Mouse (Mus musculus) ovary, adult 18-20 months (tissue): ENCODE data around the gene Mab21l3.
"Not testable (repeated sequence)": the region's sequence is repeated elsewhere in the genome, so short reads cannot be mapped to it uniquely, and the experiment has no call there.

Experiments used
- DNase-seq: peaks from one replicate; pipeline ENCODE4 v3.0.0; 2022; ENCODE audit warnings: low spot score, mixed read lengths

Gene Mab21l3

DNA sequence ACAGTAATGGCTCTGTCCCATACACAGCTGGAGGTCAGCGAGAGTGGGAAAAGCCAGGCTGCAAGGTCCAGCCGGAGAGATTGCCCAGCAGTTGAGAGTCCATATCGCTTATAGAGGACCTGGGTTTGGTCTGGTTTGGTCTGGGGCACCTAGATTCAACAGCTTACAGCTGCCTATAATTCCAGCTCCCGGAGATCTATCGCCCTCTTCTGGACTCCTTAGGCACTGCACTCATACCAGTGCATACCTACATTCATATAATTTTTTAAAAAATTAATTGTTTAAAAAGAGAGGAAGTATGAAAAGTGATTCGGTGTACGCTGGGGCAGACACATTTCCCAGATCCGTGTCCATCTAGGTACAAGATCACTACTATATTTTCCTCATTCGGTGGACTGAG, 9.4 kb downstream of the Mab21l3 start:
- DNase-seq = no peak

DNA sequence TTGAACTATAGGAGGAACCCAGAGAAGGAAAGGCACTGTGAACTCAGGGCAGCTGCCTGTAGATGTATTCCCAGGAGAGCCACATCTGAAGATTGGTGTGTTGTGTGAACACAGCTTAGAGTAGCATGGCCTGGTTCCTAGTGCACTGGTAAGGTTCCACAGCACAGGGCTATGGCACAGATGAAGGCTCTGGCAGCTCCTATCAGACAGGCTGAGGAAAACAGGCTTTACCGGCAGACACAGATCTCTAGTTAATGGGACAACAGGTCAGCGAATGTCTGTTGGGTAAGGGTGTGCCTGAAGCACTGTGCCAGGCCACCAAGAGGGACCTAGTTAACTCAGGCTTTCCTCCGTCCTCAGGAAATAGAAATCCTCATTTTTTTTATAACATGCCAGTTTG, 11.8 kb downstream of the Mab21l3 start:
- no peak for DNase-seq

DNA sequence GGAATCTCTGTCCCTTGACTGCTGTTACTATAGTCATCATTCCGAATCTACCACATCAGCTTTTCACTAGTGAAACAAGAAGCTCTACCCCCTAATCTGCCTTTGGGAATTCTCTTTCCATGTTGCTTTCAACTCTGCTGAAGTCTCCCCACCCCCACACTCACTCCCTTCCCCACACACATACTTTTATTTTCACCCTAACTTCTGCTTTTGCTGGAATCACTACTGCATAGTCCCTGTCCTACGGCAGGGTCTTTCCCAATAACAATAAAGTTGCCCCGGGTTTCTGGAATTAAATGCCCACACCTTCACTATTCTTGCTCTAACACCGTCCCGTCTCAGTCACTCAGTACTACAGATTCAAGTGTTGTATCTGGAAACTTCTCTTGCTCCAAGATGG, 12.2 kb downstream of the Mab21l3 start:
- DNase-seq = no peak

DNA sequence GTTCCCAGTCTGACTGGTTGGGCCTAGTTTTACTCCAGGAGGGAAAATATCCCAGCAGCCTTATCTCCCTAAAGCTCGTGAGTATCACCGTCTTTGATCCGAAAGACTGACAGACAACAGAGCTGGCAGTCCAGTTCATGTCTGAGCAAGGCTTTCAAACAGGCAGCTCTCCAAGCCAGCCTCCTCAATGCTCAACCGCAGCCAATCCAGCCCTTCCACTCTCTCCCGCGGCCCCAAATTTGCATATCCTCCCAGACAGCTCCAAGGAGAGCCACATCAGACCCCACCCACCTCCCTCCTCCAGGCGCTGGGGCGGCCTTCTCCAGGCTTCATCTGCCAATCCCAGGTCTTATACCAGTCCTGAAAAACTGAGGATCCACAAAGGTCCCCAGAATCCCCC, 12.7 kb downstream of the Mab21l3 start:
- DNase-seq = peak; percentile 82

DNA sequence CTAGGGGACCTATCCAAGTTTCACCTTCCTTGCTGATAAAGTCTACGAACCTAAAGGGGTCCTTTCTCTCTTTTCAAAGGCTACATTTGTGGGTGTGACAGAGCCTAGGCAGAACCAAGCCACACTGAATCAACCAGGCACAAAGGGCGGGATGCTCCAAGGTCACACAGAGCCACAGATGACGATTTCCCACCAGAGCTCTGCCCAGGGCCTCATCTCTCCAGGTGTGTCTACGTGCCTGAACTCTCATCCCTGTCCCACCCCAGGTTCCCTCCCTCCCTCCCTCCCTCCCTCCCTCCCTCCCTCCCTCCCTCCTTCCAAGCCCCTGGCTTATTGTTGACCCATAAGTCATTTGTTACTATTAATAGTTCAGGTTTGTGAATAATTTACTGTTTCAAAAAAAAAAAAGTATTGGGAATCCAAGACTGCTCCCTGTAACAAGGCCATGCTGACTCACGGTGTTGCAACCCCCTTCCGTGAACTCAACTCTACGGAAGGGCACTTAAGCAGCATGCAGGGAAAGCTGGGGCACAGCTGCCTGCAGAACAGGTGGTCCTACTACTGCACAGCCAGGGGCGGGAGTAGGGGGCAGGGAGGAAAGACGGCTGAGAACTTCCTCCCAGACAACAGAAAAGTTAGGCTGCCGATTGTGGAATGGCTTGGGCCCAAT, 17.4 kb downstream of the Mab21l3 start:
- DNase-seq = no peak

DNA sequence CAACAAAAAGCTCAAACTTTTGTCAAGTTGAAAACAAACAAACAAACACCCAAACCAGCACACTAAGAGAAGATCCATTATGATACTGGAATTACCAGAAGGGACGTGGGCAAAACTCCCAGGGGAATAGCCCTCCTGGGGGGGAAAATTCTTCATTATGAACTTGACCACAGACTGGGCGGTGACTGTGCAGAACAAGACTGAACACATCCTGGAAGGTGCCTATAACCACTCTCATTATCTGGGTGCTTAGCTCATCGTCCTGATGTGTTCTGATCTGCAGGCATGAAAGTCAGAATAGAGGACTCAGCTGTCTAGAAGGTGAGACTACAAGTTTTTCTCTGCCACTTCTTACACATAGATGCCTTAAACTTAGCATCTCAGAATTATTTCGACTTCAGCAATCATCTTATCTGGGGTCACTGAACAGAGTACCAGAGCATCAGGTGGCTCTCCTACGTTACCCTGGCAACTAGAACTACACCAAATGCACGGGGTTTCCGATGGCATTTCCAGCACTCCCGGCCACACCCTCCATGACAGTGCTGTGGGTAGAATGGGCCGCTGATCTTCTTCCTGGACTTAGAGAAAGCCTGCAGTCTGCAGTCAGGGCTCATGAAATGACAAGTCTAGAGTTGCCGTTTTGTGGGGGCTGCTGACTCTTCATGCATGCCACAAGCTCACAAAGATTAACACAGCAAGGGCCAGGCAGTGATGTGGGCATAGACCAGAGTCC, 18.7 kb downstream of the Mab21l3 start:
- DNase-seq = no peak

DNA sequence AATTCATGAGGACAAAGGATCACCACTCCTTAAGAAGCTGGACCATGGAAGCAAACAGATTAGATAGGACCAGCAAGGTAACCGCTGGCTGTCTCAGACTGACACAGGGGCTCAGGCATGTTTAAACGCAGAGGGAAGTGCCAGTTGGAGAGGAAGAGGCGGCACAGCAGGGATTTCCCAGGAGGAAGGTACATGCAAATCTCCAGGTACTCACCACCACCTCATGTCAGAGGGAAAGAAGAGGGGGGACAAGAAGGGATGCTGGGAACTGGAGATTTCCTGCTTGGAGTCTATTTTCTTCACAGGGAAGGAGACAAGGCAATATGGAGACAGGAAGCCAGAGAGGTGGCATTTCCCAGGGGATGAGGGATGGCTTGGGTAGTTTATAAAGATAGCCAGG, 20.2 kb downstream of the Mab21l3 start:
- DNase-seq = no peak

DNA sequence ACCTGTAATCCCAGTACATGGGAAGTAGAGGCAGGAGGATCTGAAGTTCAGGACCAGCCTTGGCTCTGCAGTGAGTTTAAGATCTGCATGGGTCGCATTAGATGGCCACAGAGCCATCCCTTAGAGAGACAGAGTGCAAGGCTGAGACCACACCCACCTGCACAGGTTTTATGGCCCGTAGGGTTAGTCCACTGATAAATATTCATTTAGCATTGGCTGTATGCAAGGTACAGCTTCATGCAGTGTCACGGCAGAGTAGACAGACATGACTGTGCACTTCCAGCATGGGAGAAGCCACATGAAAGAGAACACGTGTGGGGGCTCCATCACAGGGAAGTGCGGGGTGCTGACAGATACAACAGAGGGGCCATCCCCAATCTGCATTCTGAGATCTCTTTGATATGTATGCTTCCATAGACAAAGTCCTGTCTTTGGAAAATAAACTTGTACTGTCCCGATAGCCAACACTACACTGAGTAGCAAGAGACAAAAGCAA, 21.5 kb downstream of the Mab21l3 start:
- no peak for DNase-seq

DNA sequence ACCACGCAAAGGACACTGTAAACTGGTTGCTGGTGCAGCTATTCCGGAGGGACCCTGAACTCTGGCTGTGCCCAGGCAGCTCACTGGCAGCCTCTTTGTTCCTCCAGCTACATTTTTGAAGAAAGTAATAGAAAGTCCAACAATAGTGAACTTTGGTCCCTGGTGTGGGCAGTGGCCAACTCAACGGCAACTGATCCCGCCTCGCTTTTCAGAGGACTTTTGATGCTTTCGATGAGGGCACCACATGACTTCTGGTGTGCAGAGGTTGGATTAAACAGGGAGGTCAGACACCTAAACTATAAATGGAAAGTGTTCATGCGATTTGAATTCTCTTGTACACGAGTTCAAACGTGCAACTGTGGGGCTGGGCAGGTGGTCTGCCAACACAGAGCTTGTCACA, 24.4 kb downstream of the Mab21l3 start:
- DNase-seq = no peak

DNA sequence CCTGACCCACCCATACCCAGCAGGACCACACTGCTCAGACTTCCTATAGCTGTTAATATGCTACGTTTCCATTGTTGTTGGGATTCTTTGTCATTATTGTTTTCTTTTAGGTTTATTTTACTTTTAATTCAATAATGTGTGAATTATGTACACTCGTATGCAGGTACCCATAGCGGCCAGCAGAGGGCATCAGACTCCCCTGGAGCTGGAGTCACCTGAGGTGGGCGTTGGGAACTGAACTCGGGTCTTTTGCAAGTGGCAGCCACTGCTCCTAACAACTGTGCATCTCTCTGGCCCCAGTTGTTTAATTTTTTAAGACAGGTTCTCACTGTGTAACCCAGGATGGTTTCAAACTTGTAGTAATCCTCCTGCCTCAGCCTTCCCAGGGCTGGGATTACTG, 26.7 kb downstream of the Mab21l3 start:
- DNase-seq = no peak

DNA sequence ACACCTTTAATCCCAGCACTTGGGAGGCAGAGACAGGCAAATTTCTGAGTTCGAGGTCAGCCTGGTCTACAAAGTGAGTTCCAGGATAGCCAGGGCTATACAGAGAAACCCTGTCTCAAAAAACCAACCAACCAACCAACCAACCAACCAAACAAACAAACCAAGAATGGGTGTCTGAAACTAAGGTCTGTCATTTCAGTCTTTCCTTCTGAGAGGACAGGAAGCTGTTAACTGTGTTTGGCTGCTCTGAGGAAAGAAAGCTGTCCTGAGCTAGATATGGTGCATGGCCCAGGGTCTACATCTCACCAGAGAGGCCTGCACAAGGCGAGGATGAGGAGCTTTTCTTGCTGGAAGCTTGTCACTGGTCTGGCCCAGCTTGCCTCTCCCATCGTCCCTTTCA, 28.1 kb downstream of the Mab21l3 start:
- DNase-seq = not testable (repeated sequence)

DNA sequence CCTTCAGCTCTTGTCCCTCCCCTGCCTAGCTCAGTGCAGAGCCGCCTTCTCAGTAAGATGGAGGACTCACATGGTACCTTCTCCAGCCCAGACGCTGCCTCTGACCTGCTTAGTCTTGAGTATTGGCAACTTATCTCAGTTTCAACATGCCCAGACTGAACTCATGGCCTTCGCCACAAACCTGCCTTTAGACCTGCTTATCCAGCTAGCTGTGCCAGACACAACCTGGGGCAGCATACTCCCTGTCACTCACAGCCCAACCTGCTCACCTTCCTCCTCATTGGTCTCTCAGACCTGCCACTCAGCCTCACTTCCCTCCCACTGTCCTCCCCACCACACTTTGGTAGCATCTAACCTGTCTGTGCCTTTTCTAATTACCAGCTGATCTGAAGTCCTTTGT, 32.8 kb downstream of the Mab21l3 start:
- no peak for DNase-seq

DNA sequence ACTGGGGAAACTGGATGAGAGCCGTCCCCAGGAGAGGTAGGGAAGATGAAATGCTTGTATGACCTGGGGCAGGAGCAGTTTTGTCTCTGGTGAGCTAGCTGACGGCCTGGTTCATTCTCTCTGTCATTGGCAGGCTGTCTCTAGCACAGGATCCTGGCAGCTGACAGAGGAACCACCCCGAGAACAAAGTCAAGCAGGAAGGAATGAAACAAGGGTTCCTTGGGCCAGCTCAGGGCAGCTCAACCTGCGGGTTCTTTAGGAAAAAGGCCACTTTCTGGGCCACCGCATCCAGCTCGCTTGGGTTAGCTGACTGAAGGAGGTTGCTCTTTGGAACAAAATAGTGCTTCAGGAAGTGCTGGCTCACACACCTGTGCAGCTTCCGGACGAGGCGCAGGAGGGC, 34.0 kb downstream of the Mab21l3 start:
- DNase-seq = no peak

DNA sequence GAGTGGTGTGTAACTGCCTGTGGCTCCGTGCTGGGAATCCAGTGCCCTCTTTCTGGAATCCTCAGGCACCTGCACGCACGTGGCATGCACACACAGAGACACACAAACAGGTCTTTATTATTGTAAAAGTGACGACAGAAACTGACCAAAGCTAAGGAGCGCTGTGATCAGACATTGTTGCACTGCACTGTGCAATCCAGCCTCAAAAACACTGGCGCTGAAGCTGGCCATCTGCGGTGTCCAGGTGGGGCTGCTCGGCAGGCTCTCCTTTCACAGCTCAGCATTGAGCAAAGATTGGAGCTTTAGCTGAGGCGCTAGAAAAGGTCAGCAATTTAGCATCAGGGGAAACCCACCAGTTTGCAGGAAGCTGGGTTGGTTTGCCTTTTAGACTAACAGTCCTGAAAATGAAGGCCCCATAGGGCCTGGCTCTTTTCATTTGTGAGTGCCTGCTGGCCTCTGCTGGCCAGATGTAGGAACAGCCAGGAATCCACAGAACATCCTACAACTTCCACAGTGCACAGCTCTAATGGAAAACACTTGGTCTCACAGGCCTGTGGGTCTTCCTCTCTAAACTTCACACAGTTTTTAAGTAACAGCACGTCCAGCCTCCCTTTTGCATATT, 36.3 kb downstream of the Mab21l3 start:
- no peak for DNase-seq

DNA sequence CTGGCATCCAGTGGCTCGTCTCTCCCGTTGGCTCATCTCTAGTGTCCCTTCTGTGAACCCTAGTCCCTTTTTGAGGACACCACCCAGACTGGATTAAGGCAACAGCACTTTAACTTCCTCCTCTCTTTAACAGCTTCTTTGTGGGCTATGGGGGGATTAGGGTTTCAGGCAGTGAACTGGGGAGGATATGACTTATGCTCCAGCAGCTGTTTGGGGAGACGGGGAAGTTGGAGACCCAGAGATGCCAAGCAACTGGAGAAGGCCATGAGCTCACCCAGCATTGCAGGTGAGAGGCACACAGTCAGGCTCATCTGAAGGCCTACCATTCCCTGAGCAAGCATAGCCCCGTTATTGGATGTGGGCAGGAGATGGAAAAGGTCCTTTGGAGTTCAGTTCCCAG, 36.8 kb downstream of the Mab21l3 start:
- DNase-seq = no peak

DNA sequence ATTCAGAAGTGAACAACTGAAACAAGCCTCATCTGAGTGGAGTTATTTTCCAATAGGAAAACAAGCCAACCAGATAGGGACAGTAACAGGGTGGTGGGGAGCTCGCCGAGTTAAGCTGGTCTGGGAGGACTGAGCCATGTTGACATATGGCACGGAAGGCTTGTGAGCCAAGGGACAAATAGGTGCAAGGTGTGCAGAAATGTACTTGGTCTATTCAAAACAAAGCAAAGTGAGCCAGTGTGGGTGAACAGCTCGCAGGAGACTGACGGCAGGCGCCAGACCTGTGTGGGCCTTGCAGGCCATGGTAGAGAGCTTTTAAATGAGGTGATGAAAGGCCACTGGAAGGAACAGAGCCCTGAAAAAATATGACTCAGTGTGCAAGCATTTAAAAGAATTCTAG, 41.1 kb downstream of the Mab21l3 start:
- no peak for DNase-seq

DNA sequence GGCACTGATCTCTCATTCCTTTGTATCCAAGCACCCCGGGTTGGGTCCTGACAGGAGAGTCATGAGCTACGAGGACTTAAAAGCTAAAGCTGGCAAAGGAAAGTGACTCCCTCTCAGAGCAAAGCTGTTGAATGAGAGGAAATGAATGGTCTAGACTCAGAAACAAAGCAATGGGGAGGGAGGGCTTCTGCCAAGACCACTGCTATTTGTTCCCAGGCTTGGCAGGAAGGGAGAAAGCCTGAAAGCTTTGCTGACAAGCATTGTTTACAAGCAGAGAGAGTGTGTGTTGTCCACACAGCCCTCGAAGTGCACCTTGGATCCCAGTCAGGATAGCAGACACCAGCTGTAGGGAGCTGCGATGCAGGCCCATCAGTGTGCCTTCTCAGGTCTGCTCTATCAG, 41.8 kb downstream of the Mab21l3 start:
- DNase-seq = no peak

DNA sequence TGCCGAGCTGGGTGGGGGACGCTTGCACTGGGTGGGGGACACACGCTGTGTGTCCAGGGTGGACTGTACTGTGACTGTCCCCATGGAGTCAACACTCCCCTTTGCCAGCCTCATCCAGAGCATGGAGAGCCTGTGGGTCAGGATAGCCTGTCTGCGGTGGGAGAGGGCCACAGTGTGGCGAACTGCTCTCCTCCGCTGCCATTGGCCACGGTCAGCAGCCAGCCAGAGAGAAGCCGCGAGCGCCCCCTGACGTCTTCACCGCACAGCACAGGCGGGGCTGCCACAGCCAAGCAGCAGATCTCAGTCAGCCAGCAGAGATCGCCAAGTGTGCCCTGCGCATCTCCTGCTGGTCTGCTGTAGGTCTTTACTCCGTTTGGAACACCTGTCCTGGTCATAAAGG, 42.6 kb downstream of the Mab21l3 start:
- DNase-seq = peak; percentile 74

DNA sequence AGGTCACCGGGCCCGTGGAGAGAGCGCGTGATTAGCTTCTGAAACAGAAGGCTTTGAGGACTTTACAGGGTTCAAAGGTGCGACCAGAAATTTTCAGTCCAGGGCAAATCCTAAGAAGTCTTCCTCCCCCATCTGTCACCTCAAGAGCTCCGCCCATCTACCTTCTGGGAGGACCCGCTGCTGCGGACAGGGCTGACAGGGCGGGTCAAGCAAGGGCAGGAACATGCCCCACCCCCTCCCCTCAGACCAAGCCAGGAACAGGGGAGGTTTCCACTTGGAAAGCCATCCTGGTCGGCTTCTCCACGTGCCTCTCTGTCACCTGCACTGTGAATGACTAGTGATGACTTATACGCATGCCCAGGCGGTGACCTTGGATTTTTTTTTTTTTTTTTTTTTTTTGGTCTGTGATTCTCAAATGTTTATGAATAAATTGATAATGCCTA, 43.2 kb downstream of the Mab21l3 start:
- DNase-seq = no peak

DNA sequence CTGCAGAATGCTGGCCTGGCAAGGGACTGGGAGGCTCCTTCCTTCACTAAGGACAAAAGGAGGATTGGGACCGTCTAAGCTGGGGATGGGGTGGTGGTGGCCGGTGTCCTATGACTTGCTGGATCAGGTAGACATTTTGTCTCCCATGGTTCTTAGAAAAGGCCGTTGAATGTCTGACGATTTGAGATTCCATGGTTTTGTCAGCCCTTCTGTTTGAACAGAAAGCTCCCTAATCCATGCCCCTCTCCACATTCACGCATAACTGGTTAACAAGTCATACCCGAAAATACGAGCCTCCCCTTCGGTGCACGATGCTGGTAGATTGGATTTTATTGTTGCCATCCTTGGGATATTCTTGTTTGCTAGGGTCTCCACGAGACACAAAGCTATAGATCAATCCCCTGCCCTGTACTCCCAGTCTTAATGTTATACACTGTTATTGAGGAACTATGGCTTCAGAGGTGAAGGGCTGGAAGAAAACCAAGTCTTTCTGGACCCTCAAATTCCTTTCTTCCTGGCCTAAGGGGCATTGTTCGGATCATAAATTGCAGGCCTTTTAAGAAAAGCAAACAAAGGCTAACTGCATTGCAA, 43.7 kb downstream of the Mab21l3 start:
- no peak for DNase-seq

DNA sequence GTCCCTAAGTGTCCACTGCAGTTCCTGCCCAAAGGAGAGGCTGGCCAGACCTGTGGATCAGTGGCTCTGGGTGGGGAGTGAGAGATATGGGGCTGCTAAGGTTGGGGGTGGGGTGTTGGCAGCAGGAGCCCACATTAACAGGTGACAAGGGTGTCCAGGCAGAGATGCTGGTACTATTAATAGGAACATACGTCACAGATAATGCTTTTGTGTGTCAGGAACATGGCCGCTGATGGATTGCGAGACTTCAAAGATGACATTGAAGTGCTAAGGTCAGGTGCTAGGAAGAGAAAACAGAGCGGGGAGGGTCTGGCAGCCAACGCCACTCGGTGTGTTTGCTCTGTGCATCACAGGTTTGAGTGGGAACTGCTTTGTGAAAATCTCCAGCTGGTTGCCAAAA, 44.4 kb downstream of the Mab21l3 start:
- no peak for DNase-seq

DNA sequence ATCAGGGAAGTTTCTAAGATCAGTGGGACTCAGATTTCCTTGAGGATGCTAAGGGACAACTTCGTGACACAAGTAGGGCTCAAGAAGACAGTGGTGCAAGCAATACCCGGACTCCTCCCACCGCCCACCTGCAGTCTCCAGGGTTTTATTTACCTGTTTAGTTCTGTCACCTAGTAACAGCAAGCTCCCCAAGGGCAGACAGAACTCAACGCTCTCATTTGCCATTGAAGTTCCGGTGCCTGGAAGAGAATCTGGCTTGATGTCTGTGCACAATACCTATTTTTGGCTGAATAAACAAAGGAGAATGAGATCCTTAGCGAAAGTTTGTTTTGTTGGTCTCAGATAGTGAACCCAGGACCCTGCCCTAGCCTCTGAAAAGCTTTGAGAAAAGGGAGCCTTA, 45.0 kb downstream of the Mab21l3 start:
- no peak for DNase-seq

DNA sequence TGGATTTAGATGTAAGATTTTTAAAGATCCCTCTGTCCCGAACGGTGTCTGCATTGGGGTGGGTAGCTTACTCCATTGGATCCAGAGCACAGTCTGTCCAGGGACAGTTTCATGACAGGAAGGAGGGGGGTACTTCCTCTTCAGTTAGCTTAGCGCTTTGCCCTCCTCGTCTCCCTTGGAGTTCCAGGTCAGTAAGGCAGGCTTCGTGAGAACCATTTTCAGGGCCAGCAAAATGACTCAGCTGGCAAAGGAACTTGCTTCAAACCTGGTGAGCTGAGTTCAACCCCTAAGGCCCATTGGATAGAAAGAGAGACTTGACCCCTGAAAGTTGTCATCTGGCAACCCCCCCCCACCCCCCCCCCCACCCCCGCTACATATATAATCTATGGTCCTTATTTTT, 46.0 kb downstream of the Mab21l3 start:
- DNase-seq = no peak
